Mouse (Mus musculus) forebrain, embryonic 10.5 days (tissue): ENCODE measurements around the gene Zfp629. TPM values are rescaled to one million over a fixed set of nuclear protein-coding genes. Genes with fewer than 3 reads are reported as not detected.
"Not testable (repeated sequence)": the region's sequence is repeated elsewhere in the genome, so short reads cannot be mapped to it uniquely, and the experiment has no call there.

Source experiments
- DNase-seq: peaks from one replicate; pipeline ENCODE4 v3.0.0-alpha.2; 2017; ENCODE audit warnings: low spot score; ENCODE audit errors: extremely low spot score
- H3K27ac ChIP-seq: fragments of 300-500 bp; sonication (generic); 2 replicates; pipeline ENCODE4 v1.5.1; 2016; ENCODE audit warnings: mild to moderate bottlenecking
- H3K27me3 ChIP-seq: fragments of 300-500 bp; sonication (generic); 2 replicates; pipeline ENCODE4 v1.6.1; 2016; ENCODE audit warnings: mild to moderate bottlenecking; ENCODE audit not compliant: poor library complexity, severe bottlenecking
- H3K36me3 ChIP-seq: fragments of 300-500 bp; sonication (generic); replicated peaks from 2 replicates; pipeline ENCODE4 v1.6.1; 2016; ENCODE audit warnings: mild to moderate bottlenecking, moderate library complexity
- H3K4me1 ChIP-seq: fragments of 300-500 bp; sonication (generic); 2 replicates; pipeline ENCODE4 v1.6.1; 2016
- H3K4me3 ChIP-seq: fragments of 300-500 bp; sonication (generic); 2 replicates; pipeline ENCODE4 v1.5.1; 2016; ENCODE audit warnings: mild to moderate bottlenecking, moderate library complexity
- H3K9me3 ChIP-seq: fragments of 300-500 bp; sonication (generic); 2 replicates; pipeline ENCODE4 v1.6.1; 2016; ENCODE audit warnings: mild to moderate bottlenecking, moderate library complexity
- WGBS: fragments of 180-500 bp; shearing (Covaris S2); methylation state at CpG from one replicate; pipeline ENCODE4 v1.1.7; 2016; 5-methylcytosine and 5-hydroxymethylcytosine counted together
- polyA plus RNA-seq: library from polyadenylated mRNA; unstranded; fragments of >200 nt; fragmentation: Nextera tagmentation; extraction: Ambion mirVana; gene quantifications from 2 replicates; pipeline ENCODE4 v1.2.1, GENCODE M21; 2016

Gene Zfp629
- polyA plus RNA-seq: 30.6 and 33.0 TPM in 2 replicates

DNA sequence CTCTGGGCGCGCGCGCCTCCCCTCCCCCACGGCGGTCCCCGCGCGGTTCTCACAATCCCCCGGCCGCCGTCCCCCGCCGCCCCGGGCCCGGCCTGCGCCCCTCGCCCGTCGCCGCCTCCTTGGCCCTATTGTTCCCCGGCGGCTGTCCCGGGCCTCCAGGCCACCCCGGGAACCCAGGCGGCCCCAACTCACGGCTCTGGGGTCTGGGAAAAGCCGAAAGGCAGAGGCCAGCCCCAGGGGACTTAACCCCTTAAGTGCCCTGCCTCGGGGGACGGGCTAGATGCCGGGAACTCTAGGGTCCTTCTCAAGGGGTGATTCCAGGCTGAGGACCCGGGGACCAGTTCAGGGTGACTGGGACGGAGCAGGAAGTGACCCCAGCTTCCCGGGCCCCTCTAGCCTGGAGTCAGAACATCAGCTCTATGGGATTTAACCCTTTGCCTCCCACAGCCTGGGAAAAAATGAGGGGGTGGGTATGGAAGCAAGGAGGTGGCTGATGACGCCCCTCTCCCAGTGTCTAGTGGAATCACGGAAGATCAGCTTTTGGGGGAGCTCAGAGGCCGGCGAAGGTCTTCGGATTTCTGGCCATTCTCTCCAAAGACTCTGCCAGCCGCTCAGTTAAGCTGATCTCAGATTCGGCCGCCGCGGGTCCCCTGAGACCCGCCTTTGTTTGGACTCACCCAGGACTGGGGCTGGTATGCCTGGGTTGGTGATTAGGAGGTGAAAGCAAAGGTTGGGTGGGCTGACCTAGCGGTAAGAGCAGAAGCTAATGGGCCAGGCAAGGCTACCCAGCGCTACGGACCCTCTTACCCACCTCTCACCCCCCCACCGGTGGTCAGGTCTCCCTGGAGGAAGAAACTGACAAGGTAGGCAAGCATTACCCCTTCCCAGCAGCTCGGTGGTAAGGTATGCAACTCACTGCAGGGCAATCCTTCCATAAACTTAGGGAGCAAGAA is at the start of gene Zfp629:
Gene Zfp629, minus strand, starts transcription at position 907 of the 953 bp plus-strand sequence.
- peak within 1 kb of the TSS; percentile 98 for H3K27ac ChIP-seq
- H3K4me3 ChIP-seq: peak within 1 kb of the TSS; percentile 100
- under 1% methylated on average over 50 of the region's 50 CpGs for WGBS
- no peaks in the 10 kb centered on the region for H3K27me3 ChIP-seq
- peaks cover 13% of the 10 kb centered on the region; the same call in 1 of the 2 replicates for H3K9me3 ChIP-seq
- DNase-seq: peak; percentile 90
- peaks cover 39% of the 10 kb centered on the region for H3K4me1 ChIP-seq
- peaks cover 33% of the 10 kb centered on the region for H3K36me3 ChIP-seq

DNA sequence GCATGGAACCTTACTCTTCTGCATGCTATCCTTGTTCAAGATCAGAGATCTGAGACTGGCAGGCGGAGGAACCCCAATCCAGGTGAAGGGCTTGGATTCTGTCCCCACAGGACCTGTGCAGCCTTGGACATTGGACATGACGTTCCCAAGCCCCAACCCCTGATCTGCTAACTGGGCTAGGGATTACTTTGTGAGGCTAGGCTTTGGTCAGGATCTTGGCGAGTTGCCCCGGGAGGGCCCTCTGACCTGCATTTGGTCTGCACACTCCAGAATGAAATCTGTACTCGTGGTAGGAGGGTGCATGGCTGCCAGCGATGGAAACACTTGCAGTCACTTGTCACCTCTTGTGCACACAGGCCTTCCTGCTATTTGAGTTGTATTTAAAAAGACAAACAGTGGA is 47.3 kb upstream of the Zfp629 start:
- Histone ChIP-seq H3K9me3 (no peaks in the 10 kb centered on the region), H3K27ac (no peak overlapping the region), H3K4me3 (no peak overlapping the region), H3K27me3 (no peaks in the 10 kb centered on the region), H3K36me3 (peaks cover 13% of the 10 kb centered on the region), H3K4me1 (no peaks in the 10 kb centered on the region)
- 91% methylated on average over 6 of the region's 6 CpGs for WGBS
- DNase-seq: no peak

DNA sequence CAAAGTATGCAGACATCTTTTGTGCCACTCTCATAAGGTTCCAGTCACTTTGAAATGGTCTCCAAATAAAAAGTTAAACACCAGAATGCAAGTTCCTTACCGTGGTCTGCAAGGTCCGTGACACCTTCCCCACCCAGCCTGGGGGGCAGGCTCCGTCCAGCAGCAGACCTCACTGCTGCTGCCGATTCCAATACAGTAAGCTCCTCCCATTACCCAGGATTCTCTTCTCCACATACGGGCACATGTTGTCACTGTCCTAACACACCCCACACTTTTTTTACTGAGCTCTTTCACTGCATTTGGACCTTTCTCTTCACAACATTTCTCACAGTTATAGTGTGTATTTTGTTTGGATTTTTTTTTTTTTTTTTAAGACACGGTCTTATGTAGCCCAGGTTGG is 46.2 kb upstream of the Zfp629 start:
- WGBS: 85% methylated on average over 6 of the region's 6 CpGs
- no peak overlapping the region for H3K27ac ChIP-seq
- no peaks in the 10 kb centered on the region for H3K27me3 ChIP-seq
- no peaks in the 10 kb centered on the region for H3K9me3 ChIP-seq
- H3K4me3 ChIP-seq: no peak overlapping the region
- H3K36me3 ChIP-seq: peaks cover 13% of the 10 kb centered on the region
- H3K4me1 ChIP-seq: no peaks in the 10 kb centered on the region
- DNase-seq: no peak

DNA sequence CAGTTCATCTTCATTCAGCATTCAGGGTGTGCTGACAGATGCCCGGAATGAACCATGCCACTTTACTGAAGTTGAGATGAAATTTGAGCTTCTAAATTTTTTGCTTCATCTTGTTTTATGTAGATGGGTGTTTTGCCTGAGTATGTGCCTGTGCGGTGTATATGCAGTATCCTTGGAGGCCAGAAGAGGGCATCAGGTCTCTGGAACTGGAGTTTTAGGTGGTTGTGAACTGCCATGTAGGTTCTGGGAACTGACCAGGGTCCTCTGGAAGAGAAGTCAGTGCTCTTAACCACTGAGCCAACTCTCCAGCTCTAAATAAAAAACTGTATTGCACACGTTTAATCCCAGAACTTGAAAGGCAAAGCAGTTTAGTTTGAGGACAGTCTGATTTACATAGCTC is 45.3 kb upstream of the Zfp629 start:
- H3K36me3 ChIP-seq: peaks cover 4% of the 10 kb centered on the region
- H3K9me3 ChIP-seq: no peaks in the 10 kb centered on the region
- WGBS: 84% methylated on average over 3 of the region's 3 CpGs
- H3K27me3 ChIP-seq: no peaks in the 10 kb centered on the region
- no peaks in the 10 kb centered on the region for H3K4me1 ChIP-seq
- no peak overlapping the region for H3K27ac ChIP-seq
- no peak for DNase-seq
- no peak overlapping the region for H3K4me3 ChIP-seq

DNA sequence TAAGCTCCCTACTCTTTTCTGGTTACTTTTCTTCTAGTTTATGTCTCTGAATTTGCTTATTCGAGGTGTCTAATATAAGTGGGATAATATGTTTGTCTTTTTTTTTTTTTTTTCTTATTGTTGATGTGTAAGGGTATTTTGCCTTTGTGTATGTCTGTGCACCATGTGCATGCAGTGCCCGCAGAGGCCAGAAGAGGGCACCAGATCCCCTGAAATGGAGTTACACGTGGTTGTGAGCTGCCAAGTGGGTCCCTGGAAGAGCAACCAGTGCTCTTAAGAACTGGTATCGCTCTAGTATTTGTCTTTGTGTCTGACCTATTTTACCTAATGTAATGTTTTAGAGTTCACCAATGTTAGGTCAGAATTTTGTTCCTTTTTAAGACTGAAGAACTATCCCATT is 41.3 kb upstream of the Zfp629 start:
- no peaks in the 10 kb centered on the region for H3K36me3 ChIP-seq
- H3K9me3 ChIP-seq: no peaks in the 10 kb centered on the region
- H3K27me3 ChIP-seq: peaks cover 4% of the 10 kb centered on the region; the same call in 1 of the 2 replicates
- WGBS: 38% methylated on average over 4 of the region's 4 CpGs
- peak; percentile 71 for DNase-seq
- H3K4me1 ChIP-seq: peaks cover 5% of the 10 kb centered on the region
- no peak overlapping the region for H3K27ac ChIP-seq
- H3K4me3 ChIP-seq: no peak overlapping the region

DNA sequence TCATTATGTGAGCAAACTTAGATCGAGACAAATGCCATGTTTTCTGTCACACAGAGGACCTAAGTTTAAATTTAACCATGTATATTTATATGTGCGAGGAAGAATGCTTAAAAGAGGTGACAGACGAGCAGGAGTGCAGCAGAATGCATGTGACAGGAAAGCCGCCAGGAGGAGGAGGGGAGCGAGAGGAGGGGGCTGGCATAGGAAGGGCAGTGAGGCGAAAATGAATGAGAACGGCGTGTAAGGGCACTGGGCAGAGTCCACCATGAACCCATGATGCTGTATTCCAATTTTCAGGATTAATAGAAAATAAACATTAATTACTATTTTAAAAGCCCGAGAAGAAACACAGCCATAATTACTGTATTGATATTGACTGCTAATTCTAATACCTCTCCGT is 38.7 kb upstream of the Zfp629 start:
- Histone ChIP-seq H3K36me3 (no peaks in the 10 kb centered on the region), H3K4me3 (no peak overlapping the region), H3K9me3 (no peaks in the 10 kb centered on the region), H3K27me3 (peaks cover 4% of the 10 kb centered on the region; the same call in 1 of the 2 replicates), H3K27ac (no peak overlapping the region), H3K4me1 (peaks cover 8% of the 10 kb centered on the region)
- 84% methylated on average over 10 of the region's 10 CpGs for WGBS
- DNase-seq: no peak

DNA sequence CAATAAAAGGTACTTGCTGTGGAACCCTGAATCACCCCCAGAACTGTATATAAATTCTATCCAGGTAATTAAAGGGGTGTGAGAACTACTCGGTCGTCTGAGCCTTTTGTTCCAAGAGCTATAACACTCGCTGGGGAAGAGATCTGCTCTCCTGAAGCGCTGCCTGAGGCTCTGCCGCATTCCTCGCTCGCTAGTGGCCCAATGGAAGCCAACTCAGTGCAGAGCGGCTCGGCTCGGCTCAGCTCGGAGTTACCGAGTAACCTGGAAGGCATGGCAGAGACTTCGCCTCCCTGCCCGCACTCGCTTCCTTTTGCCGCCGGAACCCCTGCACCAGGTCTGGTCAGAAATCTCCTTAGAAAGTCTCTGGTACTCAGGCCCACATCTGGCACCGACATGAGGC is 36.5 kb upstream of the Zfp629 start:
- peaks cover 8% of the 10 kb centered on the region for H3K4me1 ChIP-seq
- 22% methylated on average over 18 of the region's 18 CpGs for WGBS
- no peaks in the 10 kb centered on the region for H3K9me3 ChIP-seq
- H3K36me3 ChIP-seq: no peaks in the 10 kb centered on the region
- peak overlapping the region; percentile 20; the same call in 1 of the 2 replicates for H3K27ac ChIP-seq
- peak overlapping the region; percentile 18 for H3K4me3 ChIP-seq
- H3K27me3 ChIP-seq: peaks cover 4% of the 10 kb centered on the region; the same call in 1 of the 2 replicates
- DNase-seq: peak; percentile 35

DNA sequence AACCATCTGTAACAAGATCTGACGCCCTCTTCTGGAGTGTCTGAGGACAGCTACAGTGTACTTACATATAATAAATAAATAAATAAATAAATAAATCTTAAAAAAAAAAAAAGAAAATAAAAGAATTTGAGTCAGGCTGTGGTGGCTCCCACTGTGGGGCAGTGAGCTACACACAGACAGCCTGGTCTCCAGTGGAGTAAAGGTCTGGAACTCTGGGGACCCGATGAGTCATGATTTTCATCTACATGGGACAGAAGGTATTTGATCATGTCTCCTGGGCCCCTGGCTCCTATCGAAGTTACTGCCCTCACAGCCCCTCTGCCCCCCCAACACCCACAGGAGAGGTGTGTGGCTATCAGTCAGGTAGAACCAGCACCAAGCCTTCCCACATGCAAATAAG is 36.0 kb upstream of the Zfp629 start:
- Histone ChIP-seq H3K27ac (0 out of 2 replicates have a peak overlapping the region, but pooled peaks have one; percentile 20), H3K4me3 (peak overlapping the region; percentile 18; the same call in 1 of the 2 replicates), H3K9me3 (no peaks in the 10 kb centered on the region), H3K36me3 (no peaks in the 10 kb centered on the region), H3K27me3 (peaks cover 4% of the 10 kb centered on the region; the same call in 1 of the 2 replicates), H3K4me1 (peaks cover 8% of the 10 kb centered on the region)
- DNase-seq: no peak
- 88% methylated on average over 3 of the region's 3 CpGs for WGBS

DNA sequence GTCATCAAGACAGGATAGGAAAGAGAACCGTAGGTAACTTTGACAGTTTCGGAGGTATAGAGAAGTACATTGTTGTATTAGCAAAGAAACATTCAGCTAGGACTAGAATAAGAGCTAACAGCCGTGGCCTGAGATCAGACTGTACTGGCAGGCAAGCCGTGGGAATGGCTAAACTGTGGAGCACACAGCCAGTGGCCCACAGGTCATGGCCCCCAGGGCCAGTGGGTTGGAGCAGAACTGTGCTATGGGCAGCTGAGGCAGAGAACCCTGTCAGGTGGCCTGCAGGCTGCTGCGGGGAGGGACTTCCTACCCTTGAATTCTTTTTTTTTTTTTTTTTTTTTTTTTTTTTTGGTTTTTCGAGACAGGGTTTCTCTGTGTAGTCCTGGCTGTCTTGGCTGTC is 33.6 kb upstream of the Zfp629 start:
- Histone ChIP-seq H3K4me1 (peaks cover 8% of the 10 kb centered on the region), H3K27ac (no peak overlapping the region), H3K4me3 (no peak overlapping the region), H3K27me3 (peaks cover 4% of the 10 kb centered on the region; the same call in 1 of the 2 replicates), H3K9me3 (no peaks in the 10 kb centered on the region), H3K36me3 (no peaks in the 10 kb centered on the region)
- WGBS: 97% methylated on average over 6 of the region's 6 CpGs
- DNase-seq: no peak

DNA sequence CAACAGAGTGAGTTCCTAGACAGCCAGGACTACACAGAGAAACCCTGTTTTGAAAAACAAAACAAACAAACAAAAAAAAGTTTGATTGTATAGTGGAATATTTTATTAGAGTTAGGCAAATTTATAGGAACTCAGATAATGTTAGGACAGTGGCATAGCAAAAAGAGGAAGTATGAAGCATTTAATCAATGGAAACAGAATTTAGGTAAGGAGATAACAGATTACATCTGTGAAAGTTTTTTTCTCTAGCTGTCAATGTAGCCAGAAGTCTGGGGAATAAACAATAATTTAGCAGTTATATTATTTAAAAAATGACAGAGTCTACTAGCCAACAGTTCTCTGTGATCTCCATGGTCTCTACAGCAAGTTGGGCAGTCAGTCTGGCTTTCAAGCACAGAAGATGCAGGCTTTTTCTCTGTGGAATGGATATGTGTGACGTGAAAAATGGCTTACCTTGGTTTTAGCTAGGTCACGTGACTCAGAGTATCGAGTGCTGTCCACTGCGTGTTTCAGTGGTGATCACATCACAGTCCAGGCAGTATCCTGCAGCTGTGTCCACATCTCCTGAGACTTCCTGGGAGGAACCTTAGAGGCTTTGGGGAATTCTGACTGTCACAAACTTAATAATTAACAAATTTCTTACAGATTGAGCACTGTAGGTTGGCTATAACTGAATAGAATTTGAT is 33.1 kb upstream of the Zfp629 start:
- no peak overlapping the region for H3K4me3 ChIP-seq
- H3K4me1 ChIP-seq: peaks cover 8% of the 10 kb centered on the region
- H3K36me3 ChIP-seq: no peaks in the 10 kb centered on the region
- peaks cover 4% of the 10 kb centered on the region; the same call in 1 of the 2 replicates for H3K27me3 ChIP-seq
- no peaks in the 10 kb centered on the region for H3K9me3 ChIP-seq
- no peak for DNase-seq
- WGBS: 95% methylated on average over 4 of the region's 4 CpGs
- no peak overlapping the region for H3K27ac ChIP-seq

DNA sequence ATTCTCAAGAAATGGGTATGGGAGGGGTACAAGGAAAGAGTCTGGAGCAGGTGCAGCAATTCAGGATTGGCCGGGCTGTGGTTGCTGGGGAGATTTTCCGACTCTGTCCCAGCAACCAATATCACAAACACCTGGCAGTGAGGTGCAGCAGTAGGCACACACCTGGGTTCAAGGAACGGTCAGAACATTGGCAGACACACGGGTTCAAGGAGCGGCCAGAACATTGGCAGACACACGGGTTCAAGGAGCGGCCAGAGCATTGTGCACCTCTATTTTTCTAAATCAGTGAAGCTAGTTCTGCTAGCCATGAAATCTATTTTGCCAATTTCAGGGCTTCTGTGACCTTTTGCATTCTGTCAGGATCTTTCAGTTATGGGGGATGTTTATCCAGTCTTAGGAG is 32.0 kb upstream of the Zfp629 start:
- DNase-seq, H3K27me3 ChIP-seq, H3K27ac ChIP-seq, H3K4me1 ChIP-seq, H3K9me3 ChIP-seq, H3K36me3 ChIP-seq, H3K4me3 ChIP-seq: not testable (repeated sequence)
- WGBS: 92% methylated on average over 7 of the region's 7 CpGs

DNA sequence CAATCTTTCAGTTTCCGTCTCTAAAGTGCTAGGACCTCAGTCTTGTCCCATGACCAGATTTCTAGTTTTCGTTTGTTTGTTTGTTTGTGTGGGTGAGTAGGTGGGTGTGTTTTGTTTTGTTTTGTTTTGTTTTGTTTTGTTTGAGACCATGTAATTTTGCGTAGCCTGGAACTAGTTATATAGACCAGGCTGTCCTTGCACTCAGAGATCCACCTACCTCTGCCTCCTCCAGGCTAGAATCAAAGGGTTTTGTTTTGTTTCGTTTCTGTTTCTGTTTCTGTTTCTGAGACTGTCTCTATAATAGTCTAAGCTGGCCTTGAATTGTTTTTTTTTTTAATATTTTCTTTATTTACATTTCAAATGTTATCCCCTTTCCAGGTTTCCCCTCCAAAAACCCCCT is 30.8 kb upstream of the Zfp629 start:
- no peak overlapping the region for H3K4me3 ChIP-seq
- no peak for DNase-seq

DNA sequence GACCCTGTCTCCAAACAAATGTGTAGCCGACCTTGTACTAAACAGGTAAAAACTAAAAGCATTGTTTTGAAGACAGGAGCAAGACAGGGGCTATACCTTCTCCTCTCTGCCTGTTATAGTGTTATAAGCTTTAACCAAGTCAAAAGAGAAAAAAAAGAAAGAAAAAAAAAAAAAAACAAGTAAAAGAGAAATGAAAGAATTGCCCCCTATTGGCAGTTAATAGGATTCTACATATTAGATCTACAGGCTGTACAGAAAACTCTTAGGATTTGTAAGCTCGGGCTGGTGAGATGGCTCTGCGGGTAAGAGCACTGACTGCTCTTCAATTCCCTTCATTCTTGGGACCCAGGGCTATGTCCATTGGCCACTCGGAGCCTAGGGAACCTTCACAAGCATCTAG is 26.7 kb upstream of the Zfp629 start:
- Histone ChIP-seq H3K27ac (no peak overlapping the region), H3K27me3 (no peaks in the 10 kb centered on the region), H3K4me1 (peaks cover 5% of the 10 kb centered on the region), H3K9me3 (no peaks in the 10 kb centered on the region), H3K36me3 (no peaks in the 10 kb centered on the region), H3K4me3 (no peak overlapping the region)
- WGBS: 75% methylated on average over 4 of the region's 4 CpGs
- no peak for DNase-seq

More for the DNA sequence above, 30.8 kb upstream of the Zfp629 start:
- Histone ChIP-seq H3K4me1 (no peaks in the 10 kb centered on the region), H3K36me3 (no peaks in the 10 kb centered on the region), H3K9me3 (no peaks in the 10 kb centered on the region), H3K27me3 (no peaks in the 10 kb centered on the region), H3K27ac (no peak overlapping the region)
- WGBS: 91% methylated on average over 4 of the region's 4 CpGs
